Mouse (Mus musculus): ENCODE results near the gene Krtap1-4. TPM values are rescaled to one million over a fixed set of nuclear protein-coding genes. Genes with fewer than 3 reads are reported as not detected.
"Not testable (repeated sequence)": the region's sequence is repeated elsewhere in the genome, so short reads cannot be mapped to it uniquely, and the experiment has no call there.

Gene Krtap1-4
- total RNA-seq (2021): not detected
- long read RNA-seq, experiment 1: 0 reads
- long read RNA-seq, experiment 2: 0 reads

DNA sequence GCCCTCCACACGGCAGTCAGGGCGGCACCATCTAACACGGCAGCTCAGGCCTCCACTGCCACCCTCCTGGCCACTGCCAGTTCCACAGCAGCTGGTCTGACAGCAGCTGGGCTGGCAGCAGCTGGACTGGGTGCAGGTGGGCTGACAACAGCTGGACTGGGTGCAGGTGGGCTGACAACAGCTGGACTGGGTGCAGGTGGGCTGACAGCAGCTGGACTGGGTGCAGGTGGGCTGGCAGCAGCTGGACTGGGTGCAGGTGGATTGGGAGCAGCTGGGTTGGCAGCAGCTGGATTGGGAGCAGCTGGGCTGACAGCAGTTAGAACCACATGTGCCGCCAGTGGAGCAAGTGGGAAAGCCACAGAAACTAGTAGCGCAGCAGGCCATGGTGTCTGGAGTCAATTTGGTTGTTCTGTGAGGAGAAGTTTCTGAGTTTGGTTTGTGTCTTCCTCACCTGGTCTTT lies at the start of gene Krtap1-4:
Gene Krtap1-4, minus strand, starts transcription at position 410 of the 460 bp plus-strand sequence.
- DNase-seq: no peak

DNA sequence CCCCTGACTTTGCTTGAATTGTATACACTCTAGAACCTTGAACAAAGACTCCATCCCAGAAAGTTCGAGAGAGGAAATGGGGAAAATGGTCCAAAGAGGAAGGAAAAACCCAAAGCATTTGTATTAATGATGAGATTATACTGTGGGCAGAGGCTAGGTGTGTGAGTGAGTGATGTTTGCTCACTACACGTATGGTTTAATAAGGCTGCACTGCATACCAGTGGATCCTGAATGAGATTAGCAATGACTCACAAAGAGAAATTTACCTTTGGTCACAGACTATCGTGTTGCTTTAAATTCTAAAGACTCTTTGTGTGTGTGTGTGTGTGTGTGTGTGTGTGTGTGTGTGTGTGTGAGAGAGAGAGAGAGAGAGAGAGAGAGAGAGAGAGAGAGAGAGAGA lies 47.4 kb upstream of the Krtap1-4 start:
- no peak for DNase-seq

DNA sequence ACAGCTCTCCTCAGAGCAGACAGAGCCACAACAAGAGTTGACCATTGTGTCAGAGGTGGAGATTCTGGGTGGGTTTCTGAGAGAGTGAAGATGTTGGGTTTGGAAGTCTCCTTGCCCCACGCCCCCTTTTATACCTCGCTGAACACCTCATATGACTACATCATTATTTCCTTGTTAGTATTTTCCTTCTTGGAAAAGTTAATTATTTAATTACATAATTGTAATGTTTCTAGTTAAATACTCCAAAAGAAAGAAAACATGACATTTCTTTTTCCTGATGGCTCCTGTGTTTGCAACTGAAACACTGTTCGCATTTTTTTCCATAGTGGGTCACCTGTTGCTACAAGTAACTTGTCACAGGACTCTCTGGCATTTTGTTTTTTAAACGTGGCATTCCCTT lies 44.7 kb upstream of the Krtap1-4 start, which contains the start of gene Krtap4-1:
Gene Krtap4-1, minus strand, starts transcription at position 101 of the 400 bp plus-strand sequence.
- DNase-seq: no peak

GRCm38 (mm10) chr11:99620335-99620734 lies 36.9 kb upstream of the Krtap1-4 start, which contains the start of gene Gm11562:
Gene Gm11562, minus strand, starts transcription at chr11:99620435.
- no peak for DNase-seq

- no peak for DNase-seq
Measured at GRCm38 (mm10) chr11:99614796-99615363, 31.4 kb upstream of the Krtap1-4 start, which contains the start of gene Krtap2-4. Gene Krtap2-4, minus strand, starts transcription at chr11:99614846.

- not testable (repeated sequence) for DNase-seq
Measured at GRCm38 (mm10) chr11:99610089-99610488, 26.6 kb upstream of the Krtap1-4 start, which contains the start of gene Gm11937. Gene Gm11937, minus strand, starts transcription at chr11:99610189.

DNA sequence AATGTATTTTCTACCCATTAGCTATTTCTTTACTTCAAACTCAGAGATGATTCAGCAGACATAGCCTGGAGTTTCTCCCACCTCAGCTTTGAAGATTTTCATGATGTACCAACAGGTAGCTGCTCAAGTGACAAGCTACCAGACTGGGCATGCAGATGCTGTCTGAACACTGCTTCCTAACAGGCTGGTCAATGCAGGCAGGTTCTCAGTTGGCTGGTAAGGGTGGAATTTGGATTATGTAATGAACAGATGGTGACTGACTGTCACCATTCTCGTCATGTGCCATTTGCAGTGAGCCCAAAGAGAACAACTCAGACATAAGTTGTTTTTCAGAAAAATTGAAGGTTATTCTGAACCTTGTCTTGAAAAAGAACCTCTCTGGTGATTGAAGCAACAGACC lies 25.7 kb upstream of the Krtap1-4 start:
- no peak for DNase-seq

DNA sequence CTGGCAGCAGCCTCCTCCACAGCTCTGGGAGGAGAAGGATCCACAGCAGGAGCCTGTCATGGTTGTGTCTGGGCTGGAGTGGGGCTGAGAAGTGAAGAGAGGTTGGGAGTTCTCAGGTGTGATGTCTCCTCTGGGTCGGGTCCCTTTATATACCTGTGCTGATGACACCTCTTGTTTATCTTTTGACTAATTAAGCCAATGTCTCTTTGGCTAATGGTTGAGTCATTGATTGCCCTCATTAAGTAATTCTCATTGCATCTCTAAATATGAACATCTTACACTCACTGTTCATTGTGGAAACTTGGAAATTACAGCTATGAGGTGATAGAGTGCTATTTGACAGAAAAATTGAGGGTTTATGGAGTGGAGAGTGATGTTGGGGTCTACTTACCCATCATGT lies 19.8 kb upstream of the Krtap1-4 start, which contains the start of gene Gm11938:
Gene Gm11938, minus strand, starts transcription at position 101 of the 400 bp plus-strand sequence.
- DNase-seq: not testable (repeated sequence)

GRCm38 (mm10) chr11:99597742-99598141 lies 14.3 kb upstream of the Krtap1-4 start, which contains the start of gene Krtap9-3:
Gene Krtap9-3, minus strand, starts transcription at chr11:99598105.
- not testable (repeated sequence) for DNase-seq

DNA sequence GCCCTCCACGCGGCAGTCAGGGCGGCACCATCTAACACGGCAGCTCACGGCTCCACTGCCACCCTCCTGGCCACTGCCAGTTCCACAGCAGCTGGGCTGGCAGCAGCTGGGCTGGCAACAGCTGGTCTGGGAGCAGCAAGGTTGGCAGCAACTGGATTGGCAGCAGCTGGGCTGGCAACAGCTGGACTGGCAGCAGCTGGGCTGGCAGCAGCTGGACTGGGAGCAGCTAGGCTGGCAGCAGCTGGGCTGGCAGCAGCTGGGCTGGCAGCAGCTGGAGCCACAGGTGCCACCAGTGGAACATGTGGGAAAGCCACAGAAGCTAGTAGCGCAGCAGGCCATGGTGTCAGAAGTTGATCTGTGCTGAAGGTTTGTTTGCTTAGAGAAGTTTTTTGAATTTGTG lies 7.5 kb upstream of the Krtap1-4 start, which contains the start of gene Krtap1-3:
Gene Krtap1-3, minus strand, starts transcription at position 359 of the 400 bp plus-strand sequence.
- DNase-seq: no peak

GRCm38 (mm10) chr11:99585096-99585495 lies 1.6 kb upstream of the Krtap1-4 start:
- DNase-seq: no peak

GRCm38 (mm10) chr11:99581564-99581963 lies 1.9 kb downstream of the Krtap1-4 start:
- no peak for DNase-seq

GRCm38 (mm10) chr11:99581051-99581450 lies 2.4 kb downstream of the Krtap1-4 start:
- no peak for DNase-seq

DNA sequence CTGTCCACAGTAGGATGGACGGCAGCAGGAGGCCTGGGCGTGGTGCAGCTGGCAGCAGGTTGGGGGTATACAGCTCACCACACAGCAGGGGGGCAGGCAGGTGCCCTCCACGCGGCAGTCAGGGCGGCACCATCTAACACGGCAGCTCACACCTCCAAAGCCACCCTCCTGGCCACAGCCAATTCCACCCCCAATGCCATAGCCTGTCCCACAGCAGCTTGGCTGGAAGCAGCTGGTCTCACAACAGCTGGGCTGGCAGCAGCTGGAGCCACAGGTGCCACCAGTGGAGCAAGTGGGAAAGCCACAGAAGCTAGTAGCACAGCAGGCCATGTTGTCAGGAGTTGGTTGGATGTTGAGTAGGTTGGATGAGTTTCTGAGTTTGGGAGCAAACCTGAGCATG lies 2.8 kb downstream of the Krtap1-4 start, which contains the start of gene Krtap1-5:
Gene Krtap1-5, minus strand, starts transcription at position 381 of the 400 bp plus-strand sequence.
- DNase-seq: no peak

DNA sequence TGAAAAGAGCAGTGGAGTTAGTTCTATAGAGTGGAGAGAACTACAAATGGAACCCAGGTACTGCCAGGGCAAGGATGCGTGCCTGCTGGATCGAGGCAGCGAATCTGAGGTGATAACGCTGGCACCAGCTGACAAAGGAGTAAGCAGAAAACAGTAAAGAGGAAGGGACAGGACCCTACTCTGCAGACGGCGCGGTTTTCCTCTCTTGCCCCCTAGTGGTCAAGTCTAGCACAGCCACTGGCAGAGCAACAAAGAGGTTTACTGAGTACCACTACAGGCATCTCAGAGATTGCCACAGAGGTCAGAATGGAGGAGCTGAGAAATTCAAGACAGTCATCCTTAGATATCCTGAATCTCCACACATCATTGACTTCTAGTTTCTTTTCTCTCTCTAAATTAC lies 9.3 kb downstream of the Krtap1-4 start:
- DNase-seq: peak; percentile 74 to 78

DNA sequence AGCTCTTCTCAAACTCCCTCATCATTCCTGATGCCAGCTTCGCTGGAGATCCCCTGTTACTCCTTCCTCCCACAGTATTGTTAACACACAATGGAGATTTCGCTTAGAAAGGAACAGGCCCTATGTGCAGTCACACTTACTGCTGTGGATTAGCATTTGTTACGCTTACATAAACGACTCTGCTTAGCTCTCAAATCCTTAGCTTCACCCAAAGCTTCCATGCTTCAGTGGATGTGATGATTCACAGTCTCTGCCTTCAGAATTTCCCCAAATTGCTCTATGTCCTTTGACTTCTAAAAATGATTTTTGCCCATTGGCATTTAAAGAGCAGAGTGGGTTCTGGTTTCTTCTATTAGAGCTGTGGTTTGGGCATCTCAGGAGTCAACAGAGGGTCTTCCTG lies 10.3 kb downstream of the Krtap1-4 start:
- DNase-seq: no peak

DNA sequence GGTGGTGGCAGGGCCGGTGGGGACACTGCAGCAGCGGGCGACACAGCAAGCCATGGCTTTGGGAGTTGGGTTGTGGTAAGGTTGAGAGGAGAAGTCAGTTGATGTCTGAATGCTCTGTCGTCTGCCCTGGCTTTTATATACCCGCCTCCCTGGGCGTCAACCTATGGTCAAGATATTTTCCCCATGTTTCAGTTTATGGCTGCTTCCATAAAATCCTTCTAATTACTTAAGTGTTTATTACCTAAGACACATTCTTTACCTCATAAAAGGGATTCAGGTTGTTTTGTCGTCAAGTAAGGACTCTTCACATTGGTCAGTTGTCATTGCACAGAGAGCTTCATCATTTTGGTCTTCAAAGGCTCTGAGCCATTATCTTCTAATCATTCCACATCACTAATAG lies 16.9 kb downstream of the Krtap1-4 start, which contains the start of gene Krtap3-1:
Gene Krtap3-1, minus strand, starts transcription at position 101 of the 400 bp plus-strand sequence.
- no peak for DNase-seq

DNA sequence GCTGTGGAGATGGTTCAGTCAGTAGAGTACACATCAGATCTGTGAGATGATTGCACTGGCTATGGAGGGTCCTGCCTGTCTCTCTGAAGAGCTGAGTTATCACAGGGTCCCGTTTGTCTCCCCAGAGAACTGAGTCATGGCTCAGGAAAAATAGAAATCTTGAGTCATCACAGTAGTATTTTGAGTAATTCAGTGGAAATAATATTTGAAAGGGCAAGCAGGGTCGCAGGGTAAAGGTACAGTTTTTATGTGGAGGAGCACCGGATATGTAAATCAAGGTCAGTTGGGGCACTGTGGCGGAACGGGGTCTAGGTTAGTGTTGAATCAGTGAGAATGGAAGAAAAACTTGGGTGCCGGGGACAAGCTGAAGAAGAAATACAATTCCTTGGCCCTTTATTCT lies 20.9 kb downstream of the Krtap1-4 start:
- peak in 1 of 2 experiments; percentile 1 for DNase-seq

DNA sequence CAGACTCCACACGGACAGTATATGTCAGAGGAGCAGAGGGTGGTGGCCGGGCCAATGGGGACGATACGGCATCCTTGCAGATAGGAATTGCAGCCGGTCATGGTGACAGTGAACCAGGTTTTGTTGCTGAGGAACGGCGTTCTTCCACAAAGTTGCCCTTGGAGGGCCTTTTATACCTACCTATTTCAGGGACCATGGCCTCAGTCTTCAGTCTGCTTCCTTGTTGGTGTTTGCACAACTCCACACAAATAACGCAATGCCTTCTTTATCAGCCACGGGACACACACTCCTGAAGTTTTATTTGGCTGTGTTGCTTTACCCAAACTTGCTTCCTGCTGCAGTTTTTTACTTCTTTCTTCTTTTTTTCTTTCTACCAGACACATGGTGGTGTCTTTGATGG lies 24.1 kb downstream of the Krtap1-4 start, which contains the start of gene Gm11939:
Gene Gm11939, minus strand, starts transcription at position 101 of the 400 bp plus-strand sequence.
- DNase-seq: no peak

DNA sequence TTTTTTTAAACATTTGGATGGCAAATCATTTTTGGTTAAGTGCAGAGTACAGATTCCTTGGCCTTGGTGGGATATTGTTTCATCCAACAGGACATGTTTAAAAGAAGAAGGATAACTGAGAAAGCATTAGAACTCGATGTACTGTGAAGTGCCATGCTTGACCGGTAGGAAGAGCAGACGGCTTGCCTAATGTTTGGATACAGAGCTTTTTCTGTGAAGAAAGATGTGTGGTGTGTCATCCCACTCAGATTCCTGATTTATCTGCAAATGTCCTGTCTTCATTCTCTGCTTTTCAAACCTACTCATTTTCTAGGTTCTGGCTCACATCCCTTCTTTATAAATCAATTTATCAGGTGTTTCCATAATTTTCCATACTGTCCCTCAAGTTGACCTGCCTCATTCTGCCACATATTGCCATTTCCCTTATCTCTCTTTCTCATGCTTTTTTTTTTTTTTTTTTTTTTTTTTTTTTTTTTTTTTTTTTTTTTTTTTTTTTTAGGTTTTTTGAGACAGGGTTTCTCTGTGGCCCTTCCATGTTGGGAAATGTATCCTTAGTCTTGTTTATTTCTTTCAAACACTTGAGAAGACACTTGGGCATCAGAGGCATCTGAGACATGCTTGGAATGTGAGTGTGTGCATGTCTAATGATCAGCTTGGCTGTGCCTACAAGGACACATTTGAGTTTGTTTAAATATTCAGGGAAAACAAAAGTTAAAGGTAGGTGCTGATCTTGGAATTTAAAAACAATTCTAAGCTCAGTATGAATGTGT lies 25.3 kb downstream of the Krtap1-4 start:
- no peak for DNase-seq

DNA sequence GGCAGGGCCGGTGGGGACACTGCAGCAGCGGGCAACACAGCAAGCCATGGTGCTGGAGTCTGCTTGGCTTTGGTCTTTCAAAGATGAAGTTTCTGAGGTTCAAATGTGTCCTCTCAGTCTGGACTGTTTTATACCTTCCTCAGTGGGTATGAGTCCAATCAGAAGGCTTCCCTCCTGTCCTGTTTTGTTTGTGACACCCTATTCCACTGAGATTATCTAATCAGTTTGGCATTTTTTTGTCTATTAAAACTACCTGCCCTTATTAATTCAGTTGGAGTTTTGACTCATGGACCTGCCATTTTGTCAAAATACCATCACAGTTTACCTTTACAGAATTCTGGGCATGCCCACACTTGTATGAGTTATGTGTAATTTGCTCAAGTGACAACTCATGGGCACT lies 26.7 kb downstream of the Krtap1-4 start, which contains the start of gene Krtap3-2:
Gene Krtap3-2, minus strand, starts transcription at position 101 of the 400 bp plus-strand sequence.
- no peak for DNase-seq

DNA sequence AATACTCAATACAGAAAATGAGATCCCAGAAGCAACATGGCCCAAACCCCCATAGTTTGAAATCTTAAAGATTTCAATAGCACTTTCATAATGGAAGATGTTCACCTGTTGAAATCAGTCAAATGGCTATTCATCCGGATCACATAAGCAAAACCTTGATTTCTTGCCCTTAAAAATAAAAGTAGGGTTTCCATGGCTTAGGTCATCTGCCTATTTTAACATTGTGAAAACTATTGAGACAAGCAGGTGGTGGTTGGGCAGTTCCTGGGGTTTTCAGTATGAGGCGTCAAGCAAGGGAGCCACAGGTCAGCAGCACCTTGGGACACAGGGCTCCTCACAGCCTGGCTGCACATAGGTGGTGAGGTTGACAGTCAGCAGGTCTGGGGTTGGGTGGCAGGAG lies 27.3 kb downstream of the Krtap1-4 start:
- DNase-seq: no peak

Data from adrenal gland, postnatal 36 days (tissue).